Mouse (Mus musculus) adrenal gland (tissue): Measurements from ENCODE around the gene Dcaf15.

ENCODE experiments used
- intact Hi-C: fragments of 180-260 bp; cut with DNase I; formaldehyde crosslinking; loops from one replicate; pipeline ENCODE4 v1.15.1; 2025
- microRNA-seq, 2 experiments: library from miRNA; unstranded; fragments of <30 nt; microRNA quantifications; one replicate each; pipeline ENCODE4; 2019

The Dcaf15 gene

DNA sequence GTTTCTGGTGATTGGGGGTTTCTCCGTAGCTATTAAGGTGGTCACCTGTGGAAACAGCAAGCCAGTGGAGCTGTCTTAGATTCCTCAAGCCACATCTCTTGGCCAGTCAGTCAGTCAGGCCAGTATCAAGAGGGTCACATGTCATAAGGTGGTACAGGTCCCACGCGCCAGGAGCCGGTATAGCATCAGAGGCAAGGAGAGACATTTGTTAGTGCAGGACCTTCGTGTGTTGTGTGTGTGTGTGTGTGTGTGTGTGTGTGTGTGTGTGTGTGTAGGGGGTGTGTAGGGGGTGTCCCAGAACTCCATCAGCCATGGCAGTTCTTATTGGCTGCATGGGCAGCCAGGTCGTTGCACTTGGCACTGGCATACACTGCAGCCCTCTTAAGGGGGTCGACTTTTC is 36.7 kb downstream of the Dcaf15 start:
- intact Hi-C loops, result no loop called here

DNA sequence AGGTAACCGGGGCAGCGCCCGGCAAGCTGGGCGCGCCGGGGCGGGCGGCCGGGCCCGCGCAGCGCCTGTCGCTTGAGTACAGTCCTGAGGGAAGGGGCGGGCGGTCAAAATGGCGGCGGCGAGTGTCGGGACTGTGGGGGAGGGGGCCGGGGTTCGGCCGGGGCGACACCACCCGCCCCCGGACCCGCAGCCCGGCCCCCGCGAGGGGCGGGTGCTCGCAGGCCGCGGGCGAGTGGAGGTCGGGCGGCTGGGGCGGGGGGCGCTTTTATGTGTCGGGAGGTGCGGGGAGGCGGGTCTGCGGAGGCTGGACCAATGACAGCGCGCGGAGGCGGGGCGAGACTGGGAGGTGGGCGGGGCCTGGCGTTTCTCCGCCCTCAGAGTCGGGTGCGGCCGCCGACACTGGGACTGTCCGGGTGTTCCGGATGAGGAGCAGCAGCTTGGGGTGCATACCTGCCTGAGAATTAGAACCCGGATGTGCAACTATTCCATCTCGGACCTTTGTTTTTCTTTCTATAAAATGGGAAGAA is 37.5 kb downstream of the Dcaf15 start:
- intact Hi-C loops, result no loop called here

DNA sequence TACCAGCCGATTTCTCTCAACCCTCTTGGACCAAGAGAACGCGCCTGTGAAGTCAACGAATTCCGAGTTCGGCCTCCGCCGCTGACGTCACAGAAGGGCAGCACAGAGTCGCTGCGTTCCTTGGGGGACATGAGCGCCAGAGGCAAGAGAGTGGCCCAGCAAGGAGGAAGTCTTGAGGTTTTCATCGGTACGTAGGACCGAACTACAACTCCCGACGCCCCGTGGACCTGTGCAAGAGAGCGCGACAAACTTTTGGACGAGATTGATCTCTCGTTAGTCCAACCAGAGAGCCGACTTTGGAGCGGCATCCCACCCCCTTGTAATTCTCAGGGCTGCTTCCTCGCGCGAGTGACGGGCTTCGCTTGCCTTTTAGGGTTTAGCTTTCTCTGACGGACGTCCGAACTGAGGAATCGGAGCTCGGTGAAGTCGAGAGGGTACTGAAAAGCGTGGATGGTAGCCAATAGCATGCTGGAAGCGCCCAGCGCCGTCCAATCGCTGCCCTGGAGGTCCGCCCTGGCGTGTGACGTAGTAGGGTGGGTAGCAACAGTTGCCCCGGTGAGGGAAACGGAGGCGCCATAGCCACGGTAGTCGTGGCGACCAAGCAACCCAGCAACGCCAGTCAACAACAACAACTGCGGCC is 38.2 kb downstream of the Dcaf15 start, which contains the start of gene Rfx1:
Rfx1 (plus strand) TSS at position 544 of the 640 bp plus-strand sequence.
- intact Hi-C loops, result no loop called here

DNA sequence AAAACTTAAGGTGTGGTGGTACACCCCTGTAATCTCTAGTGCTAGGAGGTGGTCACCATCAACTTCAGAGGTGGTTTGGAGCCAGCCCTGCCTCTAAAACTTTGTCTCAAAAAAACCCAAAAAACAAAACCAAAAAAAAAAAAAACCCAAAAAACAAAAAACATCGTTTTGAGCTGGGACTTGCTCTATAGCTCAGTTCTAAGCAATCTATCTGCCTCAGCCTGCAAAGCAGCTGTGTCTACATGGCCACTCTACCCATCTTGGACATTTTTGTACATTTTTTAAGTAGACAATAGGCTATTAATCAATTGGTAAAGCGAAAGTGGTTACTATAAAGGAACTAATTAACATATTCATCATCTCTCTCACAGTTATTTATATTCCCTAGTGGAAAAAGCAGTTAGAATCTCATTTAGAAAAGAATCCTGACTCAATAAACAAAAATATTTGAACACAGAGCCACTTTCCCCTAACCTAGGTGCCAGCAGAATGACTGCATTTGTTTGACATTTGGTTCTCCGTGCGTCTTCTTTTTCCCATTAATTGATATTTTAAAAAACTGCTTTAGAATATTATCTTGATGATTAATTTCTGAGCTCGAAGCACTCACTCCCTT is 39.0 kb downstream of the Dcaf15 start:
- intact Hi-C loops, result no loop called here

DNA sequence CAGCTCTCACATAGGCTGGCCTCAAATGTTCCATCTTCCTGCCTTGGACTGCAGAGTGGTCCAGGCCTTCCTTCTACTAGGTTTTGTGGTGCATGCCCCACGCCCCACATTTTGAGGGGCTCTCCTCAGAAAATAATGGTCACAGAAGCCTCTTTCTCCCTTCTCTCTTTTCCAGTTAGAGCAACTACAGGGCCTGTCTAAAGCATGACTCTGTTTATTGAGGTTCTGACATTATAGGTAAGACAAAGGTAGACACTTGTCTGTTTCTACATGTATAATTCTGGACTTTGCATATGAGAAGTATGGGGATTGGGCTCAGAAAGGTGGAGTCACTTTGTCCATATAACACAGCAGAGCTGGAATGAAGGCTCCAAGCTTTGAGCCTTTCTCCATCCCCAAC is 39.5 kb downstream of the Dcaf15 start, which contains the start of gene Gm10643:
Gm10643 (minus strand) TSS at position 101 of the 400 bp plus-strand sequence.
- intact Hi-C loops, result no loop called here

DNA sequence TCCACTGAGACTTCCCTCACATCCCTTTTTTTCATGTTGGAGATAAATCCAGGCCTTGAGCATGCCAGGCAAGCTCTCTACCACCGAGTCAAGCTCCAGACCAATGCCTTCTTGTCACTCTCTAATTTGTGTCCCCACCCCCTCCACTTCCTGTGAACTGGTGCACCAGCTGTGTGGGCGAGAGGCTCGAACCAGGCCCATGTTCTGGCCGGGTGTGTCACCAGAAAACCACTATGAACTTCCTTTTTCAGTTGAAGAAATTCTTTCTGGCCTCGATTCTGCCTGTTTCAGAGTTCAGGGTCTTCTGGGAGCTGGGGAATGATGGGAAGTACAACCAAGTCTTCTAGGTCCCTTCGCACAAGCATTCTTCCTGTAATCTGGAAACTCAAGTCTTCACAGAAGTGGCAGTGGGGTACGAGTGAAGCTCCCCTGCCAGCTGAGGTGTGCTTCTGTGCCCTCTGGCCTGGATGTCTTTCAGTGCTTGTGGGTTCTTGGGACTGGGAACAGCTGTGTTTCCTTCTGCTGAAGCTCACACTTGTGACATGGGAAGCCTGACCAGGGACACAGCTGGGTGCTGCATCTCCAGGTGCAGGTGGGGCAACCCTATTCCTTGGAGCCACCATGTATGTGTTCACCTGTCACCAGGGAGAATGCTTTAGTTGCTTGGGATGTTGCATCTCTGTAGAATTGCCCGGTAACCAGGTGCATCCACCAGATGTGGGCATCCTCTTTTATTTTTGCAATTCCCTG is 40.5 kb downstream of the Dcaf15 start:
- intact Hi-C loops, result no loop called here

DNA sequence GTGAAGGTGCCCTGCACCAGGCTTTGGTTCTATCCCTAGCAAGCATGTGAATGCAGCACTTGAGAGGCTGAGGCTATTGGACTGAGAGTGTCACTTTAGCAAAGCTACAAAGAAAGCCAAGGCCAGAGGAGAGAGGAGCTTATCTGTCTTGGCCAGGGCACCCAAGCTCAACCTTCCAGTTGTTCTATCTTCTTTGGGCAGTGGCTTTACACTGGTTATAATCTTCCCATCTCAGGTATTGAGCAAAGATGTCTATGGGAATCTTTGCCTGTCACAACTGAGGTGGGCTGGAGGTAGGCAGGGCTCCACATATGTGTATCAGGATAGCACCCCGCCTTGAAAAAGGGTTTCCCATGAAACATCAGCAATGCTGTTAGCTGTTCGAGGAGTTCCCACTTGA is 44.3 kb downstream of the Dcaf15 start:
- intact Hi-C loops, result no loop called here

DNA sequence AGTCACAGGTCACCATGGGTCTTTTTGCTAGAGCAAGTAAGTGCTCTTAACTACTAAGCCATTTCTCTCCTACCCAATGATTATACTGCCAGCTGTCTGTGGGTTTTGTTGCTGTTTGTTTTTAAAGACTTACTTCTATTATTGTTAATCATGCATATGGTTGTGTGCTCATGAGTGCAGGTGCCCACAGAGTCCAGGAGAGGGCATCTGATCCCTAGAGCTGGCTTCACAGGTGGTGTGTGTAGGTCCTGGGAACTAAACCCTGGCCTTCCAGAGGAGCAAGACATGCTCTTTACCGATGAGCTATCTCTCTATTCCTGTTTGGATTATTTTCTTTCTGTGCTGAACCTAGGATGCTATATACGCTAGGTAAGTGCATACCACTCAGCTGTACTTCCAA is 45.3 kb downstream of the Dcaf15 start:
- intact Hi-C loops, result no loop called here

DNA sequence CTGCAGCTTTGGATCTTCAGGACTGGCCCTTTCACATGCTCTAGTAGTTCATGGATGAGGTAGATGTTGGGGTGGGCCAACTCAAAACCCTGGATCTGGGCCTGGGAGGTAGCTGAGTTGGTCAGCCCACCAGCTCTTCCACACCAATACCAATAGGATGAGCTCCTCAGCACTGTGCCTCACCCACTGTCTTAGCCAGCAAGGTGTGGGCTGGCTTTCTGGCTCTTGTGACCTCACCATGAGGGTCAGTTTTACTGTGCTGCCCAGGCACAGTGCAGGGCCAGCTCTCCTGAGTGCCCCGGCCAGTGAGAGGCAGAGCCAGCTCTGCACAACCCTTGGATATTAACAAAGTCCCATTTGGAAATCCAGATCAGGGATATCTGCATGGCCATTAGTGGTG is 46.7 kb downstream of the Dcaf15 start:
- intact Hi-C loops, result no loop called here

DNA sequence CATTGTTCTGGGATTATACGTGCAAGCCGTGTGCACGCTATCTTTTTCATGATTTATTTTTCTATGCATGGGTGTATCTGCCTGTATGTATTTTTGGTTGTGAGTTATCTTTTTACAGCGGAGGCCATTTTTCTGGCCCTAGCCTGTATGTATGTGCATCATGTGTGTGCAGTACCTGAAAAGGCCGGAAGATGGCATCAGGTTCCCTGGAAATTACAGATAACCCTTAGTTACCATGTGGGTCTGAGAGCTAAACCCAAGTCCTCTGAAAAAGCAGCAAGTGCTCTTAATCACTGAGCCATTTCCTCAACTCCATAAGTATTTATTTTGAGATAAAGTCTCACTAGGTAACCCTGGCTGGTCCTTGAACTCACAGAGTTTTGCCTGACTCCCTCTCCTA is 51.3 kb downstream of the Dcaf15 start:
- intact Hi-C loops, result no loop called here

DNA sequence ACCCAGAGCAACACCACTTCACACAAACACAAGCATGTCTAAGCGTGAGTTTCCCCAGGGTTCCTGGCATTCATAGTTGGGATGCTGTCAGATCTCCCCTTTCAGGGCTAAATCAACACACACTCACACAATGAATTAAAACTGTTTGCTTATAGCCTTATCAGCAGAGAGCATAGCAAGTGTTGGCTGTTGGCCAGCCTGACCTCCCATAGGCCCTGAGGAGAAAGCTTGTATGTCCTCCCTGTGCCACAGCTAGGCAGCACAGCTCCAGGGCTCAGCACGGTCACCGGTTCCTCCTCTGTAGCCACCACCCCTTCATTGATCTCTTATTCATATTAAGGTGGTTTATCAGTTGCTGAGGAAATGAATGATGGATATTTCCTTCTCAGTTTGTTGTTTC is 51.8 kb downstream of the Dcaf15 start:
- intact Hi-C loops, result no loop called here

DNA sequence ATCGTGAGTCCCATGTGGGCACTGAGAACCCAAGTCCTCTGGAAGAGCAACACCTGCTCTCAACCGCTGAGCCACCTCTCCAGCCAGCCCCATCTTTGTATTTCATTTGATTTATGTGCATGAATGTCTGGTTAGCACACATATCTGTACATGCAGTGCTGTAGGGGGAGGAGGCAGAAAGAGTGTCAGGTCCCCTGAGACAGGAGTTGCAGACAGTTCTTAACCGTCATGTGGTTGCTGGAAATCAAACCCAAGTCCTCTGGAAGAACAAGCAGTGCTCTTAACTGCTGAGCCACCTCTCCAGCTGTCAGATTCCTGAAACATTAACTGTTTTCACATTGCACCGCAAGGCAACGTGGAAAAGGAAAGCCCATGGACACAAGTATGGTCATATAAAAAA is 56.4 kb downstream of the Dcaf15 start:
- intact Hi-C loops, result no loop called here

Small RNAs within 50 kb of the gene (microRNA-seq; reads per million reads assigned to microRNA genes)
- gene Mir709, result 0 reads per million in 2 experiments
